Mouse (Mus musculus): ENCODE data around the gene Ptpn3. TPM values are rescaled to one million over a fixed set of nuclear protein-coding genes. Genes with fewer than 3 reads are reported as not detected.
"Not testable (repeated sequence)": the region's sequence is repeated elsewhere in the genome, so short reads cannot be mapped to it uniquely, and the experiment has no call there.

Gene Ptpn3
- polyA plus RNA-seq, 1 experiment: 1.1 TPM

DNA sequence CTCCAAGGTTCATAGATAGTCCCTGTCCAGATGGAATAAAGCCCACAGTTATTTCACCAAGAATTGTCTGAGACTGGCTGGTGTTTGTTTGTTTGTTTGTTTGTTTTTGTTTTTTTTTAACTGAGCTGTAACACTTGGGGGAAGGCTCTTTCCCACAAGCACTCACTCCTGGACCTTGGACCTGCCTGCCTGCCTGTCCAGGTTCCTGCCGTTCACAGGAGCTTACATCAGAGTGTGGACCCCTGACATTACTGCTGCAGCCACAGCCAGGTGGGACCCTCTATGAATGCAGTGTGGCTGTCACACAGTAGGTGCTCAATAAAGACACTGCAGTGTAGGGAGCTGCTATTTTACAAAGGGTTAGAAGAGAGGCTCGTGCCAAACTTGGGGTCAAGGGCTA is 89.9 kb downstream of the Ptpn3 start:
- 92% methylated on average over 2 of the region's 2 CpGs for WGBS
- Histone ChIP-seq H3K36me3 (ENCODE audit: control insufficient read depth, insufficient read depth, low read length) (no peaks in the 10 kb centered on the region), H3K4me1 (ENCODE audit: control insufficient read depth, insufficient read depth, insufficient read length) (no peaks in the 10 kb centered on the region), H3K27ac (ENCODE audit: insufficient read depth, low read length) (no peak overlapping the region), H3K27me3 (ENCODE audit: control insufficient read depth, insufficient read depth, low read length) (no peaks in the 10 kb centered on the region), H3K4me3 (ENCODE audit: extremely low read depth, insufficient read depth, insufficient read length) (no peak overlapping the region)
- DNase-seq (ENCODE audit: low read depth in 1 of 2, low spot score in 2 of 2): no peak
- TF ChIP-seq POLR2A (IDR thresholded peaks at IDR 0.05; ENCODE audit: low read depth, low read length) (no peak), CTCF (IDR thresholded peaks at IDR 0.05; ENCODE audit: extremely low read depth, insufficient read depth, insufficient read length, insufficient replicate concordance) (no peak)

DNA sequence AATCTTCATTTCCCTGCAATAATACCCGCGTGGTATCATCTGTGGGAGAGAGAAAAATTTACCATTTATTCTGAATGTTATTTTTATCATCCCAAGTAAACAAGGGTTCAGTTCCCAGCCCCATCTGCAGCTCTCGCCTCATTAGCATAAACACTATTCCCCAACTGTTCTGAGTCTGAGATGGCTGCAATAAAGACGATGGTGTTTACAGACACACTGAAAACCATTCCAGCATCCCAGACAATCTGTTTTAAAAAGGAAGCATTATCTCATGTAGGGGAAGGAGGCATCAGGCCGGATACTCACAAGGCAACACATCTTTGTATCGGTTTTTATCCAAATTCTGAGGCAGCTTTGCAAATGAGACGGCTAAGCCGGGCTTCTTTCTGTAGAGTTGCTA is 95.7 kb downstream of the Ptpn3 start:
- Histone ChIP-seq H3K27me3 (ENCODE audit: control insufficient read depth, insufficient read depth, low read length) (no peaks in the 10 kb centered on the region), H3K4me3 (ENCODE audit: extremely low read depth, insufficient read depth, insufficient read length) (no peak overlapping the region), H3K36me3 (ENCODE audit: control insufficient read depth, insufficient read depth, low read length) (no peaks in the 10 kb centered on the region), H3K4me1 (ENCODE audit: control insufficient read depth, insufficient read depth, insufficient read length) (no peaks in the 10 kb centered on the region), H3K27ac (ENCODE audit: insufficient read depth, low read length) (no peak overlapping the region)
- DNase-seq (ENCODE audit: low read depth in 1 of 2, low spot score in 2 of 2): no peak
- no peak for TF ChIP-seq CTCF (IDR thresholded peaks at IDR 0.05; ENCODE audit: extremely low read depth, insufficient read depth, insufficient read length, insufficient replicate concordance)
- no peak for TF ChIP-seq POLR2A (IDR thresholded peaks at IDR 0.05; ENCODE audit: low read depth, low read length)
- 91% methylated on average over 8 of the region's 8 CpGs for WGBS

DNA sequence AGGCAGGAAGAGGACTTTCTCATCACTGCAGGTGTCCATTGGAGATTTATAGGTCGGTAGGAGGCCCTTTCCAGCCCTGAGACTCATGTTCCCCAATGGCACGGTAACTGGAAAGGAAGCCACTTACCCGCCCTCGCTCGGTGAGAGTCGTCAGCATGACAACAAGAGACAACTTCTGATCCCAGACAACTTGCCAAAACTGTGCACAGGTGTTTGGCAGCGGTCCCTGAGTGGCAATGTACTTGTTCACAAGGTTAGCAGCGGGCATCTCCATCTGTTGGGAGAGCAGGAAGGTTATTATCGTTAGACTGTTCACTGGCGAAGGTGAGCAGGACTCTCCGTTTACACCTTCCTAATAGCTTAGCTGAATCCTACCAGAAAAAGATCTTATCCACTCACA is 96.9 kb downstream of the Ptpn3 start:
- H3K4me1 ChIP-seq (ENCODE audit: control insufficient read depth, insufficient read depth, insufficient read length): no peaks in the 10 kb centered on the region
- 93% methylated on average over 11 of the region's 11 CpGs for WGBS

DNA sequence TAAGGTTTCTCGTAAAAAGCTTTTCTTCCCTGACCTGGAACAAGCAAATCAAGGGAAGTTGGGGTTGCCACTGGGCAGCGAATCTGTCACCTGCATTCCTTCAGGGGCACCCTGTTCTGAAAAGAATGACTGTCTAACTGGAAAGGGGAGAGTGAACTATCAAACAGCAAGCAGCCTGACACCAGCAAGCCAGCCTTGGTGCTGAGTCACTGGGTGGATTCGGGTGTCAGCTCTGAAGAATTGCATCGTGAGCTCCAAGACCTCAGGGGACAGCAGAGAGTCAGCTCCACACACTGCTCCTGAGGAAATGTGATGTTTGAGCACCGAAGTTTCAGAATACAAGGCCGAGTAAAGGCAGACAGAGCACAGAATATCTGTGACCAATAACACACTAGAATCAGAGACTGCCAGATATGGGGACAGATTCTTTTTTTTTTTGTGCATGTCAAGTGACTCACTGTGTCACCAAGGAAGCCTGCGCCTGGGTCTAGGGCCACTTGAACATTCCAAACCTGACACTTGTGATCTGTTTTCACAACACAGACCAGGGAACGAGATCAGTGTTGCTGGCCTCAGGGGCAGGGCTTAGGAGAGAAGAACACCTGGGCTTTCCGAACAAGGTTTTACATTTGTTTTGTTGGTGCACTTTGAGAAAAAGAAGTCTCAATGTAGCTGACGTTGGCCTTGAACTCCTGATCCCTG is 98.8 kb downstream of the Ptpn3 start:
- TF ChIP-seq POLR2A (IDR thresholded peaks at IDR 0.05; ENCODE audit: low read depth, low read length) (no peak), CTCF (IDR thresholded peaks at IDR 0.05; ENCODE audit: extremely low read depth, insufficient read depth, insufficient read length, insufficient replicate concordance) (no peak)
- WGBS: 77% methylated on average over 10 of the region's 10 CpGs
- Histone ChIP-seq H3K27me3 (ENCODE audit: control insufficient read depth, insufficient read depth, low read length) (no peaks in the 10 kb centered on the region), H3K4me3 (ENCODE audit: extremely low read depth, insufficient read depth, insufficient read length) (no peak overlapping the region), H3K27ac (ENCODE audit: insufficient read depth, low read length) (no peak overlapping the region), H3K36me3 (ENCODE audit: control insufficient read depth, insufficient read depth, low read length) (no peaks in the 10 kb centered on the region), H3K4me1 (ENCODE audit: control insufficient read depth, insufficient read depth, insufficient read length) (no peaks in the 10 kb centered on the region)
- no peak for DNase-seq (ENCODE audit: low read depth in 1 of 2, low spot score in 2 of 2)

More for the DNA sequence above, 96.9 kb downstream of the Ptpn3 start:
- TF ChIP-seq POLR2A (IDR thresholded peaks at IDR 0.05; ENCODE audit: low read depth, low read length) (no peak), CTCF (IDR thresholded peaks at IDR 0.05; ENCODE audit: extremely low read depth, insufficient read depth, insufficient read length, insufficient replicate concordance) (no peak)
- DNase-seq (ENCODE audit: low read depth in 1 of 2, low spot score in 2 of 2): no peak
- no peaks in the 10 kb centered on the region for H3K36me3 ChIP-seq (ENCODE audit: control insufficient read depth, insufficient read depth, low read length)
- H3K4me3 ChIP-seq (ENCODE audit: extremely low read depth, insufficient read depth, insufficient read length): no peak overlapping the region
- H3K27ac ChIP-seq (ENCODE audit: insufficient read depth, low read length): no peak overlapping the region
- no peaks in the 10 kb centered on the region for H3K27me3 ChIP-seq (ENCODE audit: control insufficient read depth, insufficient read depth, low read length)

DNA sequence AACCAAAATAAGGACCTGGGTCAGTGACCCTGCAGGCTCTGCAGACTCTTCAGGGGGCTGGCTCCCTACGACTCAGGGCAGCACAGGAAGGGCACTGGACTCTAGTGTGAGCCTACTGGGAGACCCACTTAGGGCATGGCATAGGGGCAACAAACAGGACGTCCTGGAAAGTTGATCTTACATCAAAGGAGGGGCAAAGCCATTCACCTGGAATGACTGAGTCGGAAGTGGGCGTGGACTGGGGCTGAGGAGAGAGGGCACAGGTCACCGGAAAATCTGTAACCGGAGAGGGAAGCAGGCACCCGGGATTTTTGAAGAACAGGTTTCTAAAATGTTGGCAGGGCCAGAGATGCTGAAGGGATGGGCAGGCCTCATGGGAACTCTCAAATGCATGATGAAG is 99.5 kb downstream of the Ptpn3 start:
- no peak overlapping the region for H3K4me3 ChIP-seq (ENCODE audit: extremely low read depth, insufficient read depth, insufficient read length)
- H3K27me3 ChIP-seq (ENCODE audit: control insufficient read depth, insufficient read depth, low read length): no peaks in the 10 kb centered on the region
- no peak for TF ChIP-seq POLR2A (IDR thresholded peaks at IDR 0.05; ENCODE audit: low read depth, low read length)
- no peak for TF ChIP-seq CTCF (IDR thresholded peaks at IDR 0.05; ENCODE audit: extremely low read depth, insufficient read depth, insufficient read length, insufficient replicate concordance)
- H3K27ac ChIP-seq (ENCODE audit: insufficient read depth, low read length): no peak overlapping the region
- 90% methylated on average over 7 of the region's 7 CpGs for WGBS
- DNase-seq (ENCODE audit: low read depth in 1 of 2, low spot score in 2 of 2): no peak
- H3K4me1 ChIP-seq (ENCODE audit: control insufficient read depth, insufficient read depth, insufficient read length): no peaks in the 10 kb centered on the region
- no peaks in the 10 kb centered on the region for H3K36me3 ChIP-seq (ENCODE audit: control insufficient read depth, insufficient read depth, low read length)

DNA sequence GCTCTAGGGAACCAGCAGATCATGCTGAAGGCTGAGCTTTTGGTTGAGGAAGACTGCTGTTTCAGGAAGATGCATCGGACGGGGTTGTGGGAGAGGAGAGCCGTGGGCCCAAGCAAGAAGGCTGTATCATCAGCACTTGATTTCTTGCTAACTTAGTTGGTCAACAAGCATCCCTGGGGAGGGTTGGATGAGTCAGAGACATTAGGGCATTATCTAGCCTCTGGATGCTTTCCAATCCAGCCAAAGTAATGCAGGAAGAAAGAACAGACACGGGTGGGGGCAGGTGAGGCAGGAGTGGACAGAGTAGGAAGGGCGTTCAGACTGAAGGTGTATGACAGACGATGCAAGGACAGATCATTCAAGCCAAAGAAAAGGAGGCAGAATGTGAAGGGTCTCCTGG is 101.0 kb downstream of the Ptpn3 start:
- DNase-seq (ENCODE audit: low read depth in 1 of 2, low spot score in 2 of 2): no peak
- Histone ChIP-seq H3K27ac (ENCODE audit: insufficient read depth, low read length) (no peak overlapping the region), H3K27me3 (ENCODE audit: control insufficient read depth, insufficient read depth, low read length) (no peaks in the 10 kb centered on the region), H3K4me1 (ENCODE audit: control insufficient read depth, insufficient read depth, insufficient read length) (no peaks in the 10 kb centered on the region), H3K4me3 (ENCODE audit: extremely low read depth, insufficient read depth, insufficient read length) (no peak overlapping the region), H3K36me3 (ENCODE audit: control insufficient read depth, insufficient read depth, low read length) (no peaks in the 10 kb centered on the region)
- 90% methylated on average over 6 of the region's 6 CpGs for WGBS
- TF ChIP-seq CTCF (IDR thresholded peaks at IDR 0.05; ENCODE audit: extremely low read depth, insufficient read depth, insufficient read length, insufficient replicate concordance): no peak
- no peak for TF ChIP-seq POLR2A (IDR thresholded peaks at IDR 0.05; ENCODE audit: low read depth, low read length)

DNA sequence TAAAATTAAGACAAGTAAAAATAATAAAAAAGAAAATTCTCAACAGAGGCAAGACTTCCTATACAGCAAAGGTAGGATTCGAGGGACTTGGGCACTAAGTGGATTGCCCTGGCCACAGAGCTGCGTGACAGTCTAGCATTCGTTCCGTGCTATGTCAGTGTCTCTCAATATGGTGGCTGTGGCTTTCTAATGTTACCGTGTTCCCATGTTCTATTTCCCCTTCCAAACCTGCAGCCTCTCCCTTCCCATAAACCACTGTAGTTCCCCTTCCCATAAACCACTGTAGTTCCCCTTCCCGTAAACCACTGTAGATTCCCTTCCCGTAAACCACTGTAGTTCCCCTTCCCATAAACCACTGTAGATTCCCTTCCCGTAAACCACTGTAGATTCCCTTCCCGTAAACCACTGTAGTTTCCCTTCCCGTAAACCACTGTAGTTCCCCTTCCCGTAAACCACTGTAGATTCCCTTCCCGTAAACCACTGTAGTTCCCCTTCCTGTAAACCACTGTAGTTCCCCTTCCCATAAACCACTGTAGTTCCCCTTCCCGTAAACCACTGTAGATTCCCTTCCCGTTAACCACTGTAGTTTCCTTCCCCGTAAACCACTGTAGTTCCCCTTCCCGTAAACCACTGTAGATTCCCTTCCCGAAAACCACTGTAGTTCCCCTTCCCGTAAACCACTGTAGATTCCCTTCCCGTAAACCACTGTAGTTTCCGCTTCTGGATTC is 102.8 kb downstream of the Ptpn3 start:
- WGBS: 77% methylated on average over 20 of the region's 20 CpGs

More for the DNA sequence above, 102.8 kb downstream of the Ptpn3 start:
- H3K27ac ChIP-seq (ENCODE audit: insufficient read depth, low read length); DNase-seq (ENCODE audit: low read depth in 1 of 2, low spot score in 2 of 2); H3K4me3 ChIP-seq (ENCODE audit: extremely low read depth, insufficient read depth, insufficient read length); H3K36me3 ChIP-seq (ENCODE audit: control insufficient read depth, insufficient read depth, low read length); H3K4me1 ChIP-seq (ENCODE audit: control insufficient read depth, insufficient read depth, insufficient read length); H3K27me3 ChIP-seq (ENCODE audit: control insufficient read depth, insufficient read depth, low read length): not testable (repeated sequence)

All from spleen, adult 2 months (tissue).